8 mouse cellular contexts compared by ENCODE assay signal in genomic region chr10:98913961-98914809, GRCm38 (mm10). TPM values are rescaled to one million over a fixed set of nuclear protein-coding genes. Genes with fewer than 3 reads are reported as not detected.
DNase-seq lines count a peak whose midpoint lies in the region; ATAC-seq lines count a peak whose summit lies in the region.

Gene Atp2b1 (plus strand): TSS chr10:98914406.

- peak within 1 kb of the TSS; percentile 77 for H3K4me2 ChIP-seq in intestine, embryonic 14.5 days (ENCODE audit: low read length)

- peak; percentile 95 for ATAC-seq in intestine, embryonic 14.5 days (replicated peaks; ENCODE audit: low FRiP score, low TSS enrichment, low read depth)

- H3K36me3 ChIP-seq in intestine, embryonic 14.5 days (ENCODE audit: control insufficient read depth, insufficient read depth, low read length): no peaks in the 10 kb centered on the region

- peak within 1 kb of the TSS; percentile 99 for H3K27ac ChIP-seq in intestine, embryonic 14.5 days (ENCODE audit: low read depth)

- peaks cover 9% of the 10 kb centered on the region; the same call in 1 of the 2 replicates for H3K4me1 ChIP-seq in intestine, embryonic 14.5 days (replicated peaks; ENCODE audit: control insufficient read depth, insufficient read depth, low read length)

- intact Hi-C loops in left cerebral cortex, postnatal 14 days (cut with DNase I): loop anchor here (2.0 to 10.0 kb wide), 6 partner anchors 139 to 1197 kb away; no protein-coding TSS in a partner anchor

- H3K27me3 ChIP-seq in intestine, embryonic 14.5 days (replicated peaks; ENCODE audit: control insufficient read depth, insufficient read depth, low read length): no peaks in the 10 kb centered on the region

- peak; percentile 98 for DNase-seq in adrenal gland, adult (ENCODE audit: inconsistent age in 2 of 2, low spot score in 1 of 2)
- DNase-seq in embryo, embryonic 10.5 days (ENCODE audit: low spot score): peak; percentile 92
- DNase-seq in gastrocnemius, postnatal 25 days: peak; percentile 98
- DNase-seq in intestine, embryonic 14.5 days (ENCODE audit: low spot score): peak; percentile 96
- peak; percentile 94 to 95 for DNase-seq in left cerebral cortex, postnatal 14 days (ENCODE audit: low spot score in 2 of 2)
- DNase-seq in mesoderm, embryonic 11.5 days (ENCODE audit: low read depth, low spot score): peak; percentile 95
- DNase-seq in right cerebral cortex, postnatal 36 days (ENCODE audit: low spot score in 2 of 2): peak; percentile 90 to 92
- peak; percentile 96 for DNase-seq in yolk sac, embryonic 10.5 days (ENCODE audit: low spot score)

- H3K9me3 ChIP-seq in intestine, embryonic 14.5 days (ENCODE audit: control insufficient read depth, low read length): no peaks in the 10 kb centered on the region

- peak within 1 kb of the TSS; percentile 77 for H3K4me3 ChIP-seq in intestine, embryonic 14.5 days (ENCODE audit: low read depth, low read length)

- WGBS in intestine, embryonic 14.5 days: under 1% methylated on average over 81 of the region's 120 CpGs

- H3K9ac ChIP-seq in intestine, embryonic 14.5 days (ENCODE audit: low read length): peak within 1 kb of the TSS; percentile 97

RNA-seq across cellular contexts. Expression of gene Atp2b1, which starts in this region (rescaled TPM):
- 10 to 100 TPM; 62.0 to 62.8 TPM for total RNA-seq in gastrocnemius, postnatal 25 days (2021)
- polyA plus RNA-seq in intestine, embryonic 14.5 days (2014; fragmentation: Nextera tagmentation; extraction: Ambion mirVana): 171 and 173 TPM in 2 replicates
- 100 to 1,000 TPM; 686 to 734 TPM for total RNA-seq in left cerebral cortex, postnatal 14 days (2021)

Comparison
In these comparisons a context has a peak if more than half of its experiments do, and no peak if none do; other contexts are left out.
1. Peak in every context shown above with its lines: DNase-seq, ATAC-seq, H3K4me3 ChIP-seq and H3K27ac ChIP-seq.
2. RNA of gene Atp2b1 (total RNA-seq): 686 to 734 TPM in left cerebral cortex, postnatal 14 days; 62.0 to 62.8 TPM in gastrocnemius, postnatal 25 days; every median in the first group is over 10 times any median in the second.